Mouse (Mus musculus): ENCODE measurements at regions not wholly inside any gene's neighbourhood (a gene's known extent, or its start where the extent isn't known, plus 50 kb on each side); places are given as distances from the start of the nearest gene placed in this dataset.

DNA sequence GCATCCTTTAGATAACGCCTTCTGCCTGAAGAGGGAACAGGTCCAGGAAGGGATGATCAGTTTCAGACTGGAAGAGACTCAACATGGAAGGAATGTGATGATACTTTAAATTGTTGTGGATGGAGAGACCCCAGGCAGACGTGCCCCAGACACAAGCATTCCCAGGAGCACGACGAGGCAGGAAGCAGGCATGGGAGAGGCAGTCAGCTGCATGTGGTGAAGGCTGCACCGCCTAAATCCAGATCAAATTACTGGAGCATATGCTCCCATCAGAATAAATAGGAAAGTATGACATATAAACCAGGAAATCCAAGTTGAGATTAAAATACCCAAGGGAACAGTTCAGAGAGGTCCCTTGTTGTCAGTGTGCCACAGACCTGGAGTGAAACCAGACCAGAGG lies 467.3 kb downstream of the Pid1 start:
- Histone ChIP-seq H3K9me3 (ENCODE audit: low read length) (no peaks in the 10 kb centered on the region), H3K27me3 (ENCODE audit: insufficient read depth, low read length) (no peaks in the 10 kb centered on the region), H3K36me3 (ENCODE audit: insufficient read depth, low read length) (no peaks in the 10 kb centered on the region), H3K4me1 (replicated peaks; ENCODE audit: low read depth, low read length) (no peaks in the 10 kb centered on the region), H3K4me3 (replicated peaks; ENCODE audit: low read length) (no peak overlapping the region)
- TF ChIP-seq CTCF (conservative IDR thresholded peaks at IDR 0.05; ENCODE audit: low read length) (no peak), POU5F1 (IDR thresholded peaks at IDR 0.05; ENCODE audit: borderline replicate concordance, low read length) (no peak), NANOG (IDR thresholded peaks at IDR 0.05; ENCODE audit: borderline replicate concordance, low read length) (no peak)

DNA sequence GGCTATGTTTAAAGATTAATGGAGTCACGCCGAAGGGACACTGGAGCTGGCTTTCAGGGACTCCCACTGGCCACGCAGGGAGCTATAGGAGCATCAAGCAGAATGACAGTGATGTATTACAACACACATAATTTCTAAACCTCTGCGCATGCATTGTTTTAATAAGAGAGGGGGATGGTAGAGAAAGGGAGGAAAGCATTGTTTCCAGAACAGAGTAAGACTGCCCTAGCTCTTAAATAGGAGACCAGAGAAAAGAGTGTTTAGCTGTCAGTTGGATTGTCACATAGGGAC lies 471.1 kb upstream of the Sphkap start:
- Histone ChIP-seq H3K36me3 (ENCODE audit: insufficient read depth, low read length) (no peaks in the 10 kb centered on the region), H3K4me1 (replicated peaks; ENCODE audit: low read depth, low read length) (no peaks in the 10 kb centered on the region), H3K9me3 (ENCODE audit: low read length) (no peaks in the 10 kb centered on the region), H3K4me3 (replicated peaks; ENCODE audit: low read length) (no peak overlapping the region), H3K27me3 (ENCODE audit: insufficient read depth, low read length) (no peaks in the 10 kb centered on the region)
- TF ChIP-seq CTCF (conservative IDR thresholded peaks at IDR 0.05; ENCODE audit: low read length) (no peak), POU5F1 (IDR thresholded peaks at IDR 0.05; ENCODE audit: borderline replicate concordance, low read length) (no peak), NANOG (IDR thresholded peaks at IDR 0.05; ENCODE audit: borderline replicate concordance, low read length) (no peak)

DNA sequence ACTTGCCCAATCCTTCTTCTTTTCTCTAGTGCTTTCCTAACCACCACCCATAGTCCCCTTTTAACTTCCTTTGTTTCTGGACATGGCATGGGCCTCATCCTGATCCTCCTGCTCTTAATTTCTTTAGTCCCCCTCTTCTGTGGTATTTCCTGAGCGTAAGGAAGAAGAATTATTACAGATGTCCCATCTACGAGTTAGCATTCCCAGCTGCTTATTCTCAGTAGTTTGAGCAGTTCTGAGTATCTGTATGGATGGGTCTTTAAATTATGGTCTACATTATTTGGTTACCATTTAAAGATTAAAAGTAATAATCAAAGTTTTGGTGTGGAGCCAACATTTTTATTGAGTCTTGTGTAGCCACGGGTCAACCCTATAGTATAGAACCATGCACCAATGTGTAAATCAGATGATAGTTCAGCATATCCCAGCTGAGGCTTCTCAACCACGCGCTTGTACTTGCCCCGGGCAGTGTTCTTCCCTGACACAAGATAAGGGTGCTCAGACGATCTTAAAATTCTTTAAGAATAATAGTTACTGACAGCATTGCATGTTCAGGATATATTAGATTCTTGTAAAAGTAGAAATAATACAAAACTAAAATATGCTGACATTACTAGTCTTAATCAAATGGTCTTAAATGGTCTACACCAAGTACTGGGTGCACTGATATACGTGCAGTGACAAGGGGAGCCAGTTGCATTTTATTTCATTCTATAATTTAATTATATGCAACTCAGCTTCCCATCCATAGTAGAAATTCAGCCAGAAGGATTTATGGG lies 470.5 kb upstream of the Sphkap start:
- H3K9me3 ChIP-seq (ENCODE audit: low read length): no peaks in the 10 kb centered on the region
- H3K4me3 ChIP-seq (replicated peaks; ENCODE audit: low read length): no peak overlapping the region
- TF ChIP-seq CTCF (conservative IDR thresholded peaks at IDR 0.05; ENCODE audit: low read length): no peak
- TF ChIP-seq POU5F1 (IDR thresholded peaks at IDR 0.05; ENCODE audit: borderline replicate concordance, low read length): no peak
- TF ChIP-seq NANOG (IDR thresholded peaks at IDR 0.05; ENCODE audit: borderline replicate concordance, low read length): no peak
- H3K4me1 ChIP-seq (replicated peaks; ENCODE audit: low read depth, low read length): no peaks in the 10 kb centered on the region
- no peaks in the 10 kb centered on the region for H3K27me3 ChIP-seq (ENCODE audit: insufficient read depth, low read length)
- H3K36me3 ChIP-seq (ENCODE audit: insufficient read depth, low read length): no peaks in the 10 kb centered on the region

DNA sequence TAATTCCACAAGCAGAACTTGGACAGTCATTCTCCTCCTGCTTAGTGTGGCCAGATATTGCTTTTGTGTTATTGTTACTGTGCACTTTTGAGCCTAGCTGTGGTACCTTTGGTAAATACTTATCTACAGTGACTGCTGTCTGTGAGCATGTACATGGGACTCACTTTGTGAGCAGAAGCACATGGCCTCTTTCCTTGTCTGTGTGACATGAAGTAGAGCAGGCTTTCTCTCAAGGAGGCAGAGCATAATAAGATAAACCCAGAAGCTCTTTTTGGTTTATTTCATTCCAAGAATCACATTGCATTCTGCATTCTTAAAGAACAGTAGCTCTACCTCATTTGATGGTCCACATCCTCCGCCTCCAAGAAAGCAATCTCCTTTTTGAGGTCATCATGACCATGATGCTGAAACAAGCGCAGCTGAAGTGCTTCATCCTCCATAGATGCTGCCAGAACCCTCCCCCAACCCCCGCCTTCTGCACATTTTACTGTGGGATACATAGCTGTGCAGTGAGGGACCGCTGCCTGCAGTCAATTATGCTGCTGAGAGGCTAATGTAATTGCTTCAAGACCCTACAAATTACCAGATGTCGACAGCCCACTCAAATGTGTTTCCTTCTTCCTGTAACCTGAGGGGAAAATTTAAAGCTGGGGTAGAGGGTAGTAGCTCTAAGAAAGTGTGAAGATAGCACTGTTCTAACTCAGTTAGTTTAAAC lies 463.0 kb upstream of the Sphkap start:
- H3K4me1 ChIP-seq (replicated peaks; ENCODE audit: low read depth, low read length): no peaks in the 10 kb centered on the region
- no peak for TF ChIP-seq NANOG (IDR thresholded peaks at IDR 0.05; ENCODE audit: borderline replicate concordance, low read length)
- no peak for TF ChIP-seq POU5F1 (IDR thresholded peaks at IDR 0.05; ENCODE audit: borderline replicate concordance, low read length)
- TF ChIP-seq CTCF (conservative IDR thresholded peaks at IDR 0.05; ENCODE audit: low read length): no peak
- H3K36me3 ChIP-seq (ENCODE audit: insufficient read depth, low read length): no peaks in the 10 kb centered on the region
- H3K9me3 ChIP-seq (ENCODE audit: low read length): no peaks in the 10 kb centered on the region
- no peaks in the 10 kb centered on the region for H3K27me3 ChIP-seq (ENCODE audit: insufficient read depth, low read length)
- no peak overlapping the region for H3K4me3 ChIP-seq (replicated peaks; ENCODE audit: low read length)

DNA sequence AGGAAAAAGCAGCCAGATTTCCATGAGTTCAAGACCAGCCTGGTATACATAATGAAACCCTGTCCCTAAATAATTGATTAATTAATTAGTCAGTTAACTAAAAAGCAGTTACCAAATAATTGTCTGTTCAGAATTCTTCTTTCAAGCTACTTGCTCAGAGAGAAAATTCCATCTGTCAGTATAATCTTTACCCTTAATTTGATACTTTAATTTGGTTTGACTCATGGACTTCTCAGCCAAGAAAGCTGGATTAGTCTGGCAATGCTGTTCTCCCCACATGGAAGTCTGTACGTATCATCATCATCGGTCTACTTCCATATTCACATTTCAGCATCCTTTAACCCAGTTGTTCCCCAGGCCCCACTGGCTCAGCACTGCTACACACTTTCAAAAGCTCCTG lies 461.0 kb upstream of the Sphkap start:
- TF ChIP-seq NANOG (IDR thresholded peaks at IDR 0.05; ENCODE audit: borderline replicate concordance, low read length) (no peak), POU5F1 (IDR thresholded peaks at IDR 0.05; ENCODE audit: borderline replicate concordance, low read length) (no peak)
- Histone ChIP-seq H3K9me3 (ENCODE audit: low read length) (no peaks in the 10 kb centered on the region), H3K36me3 (ENCODE audit: insufficient read depth, low read length) (no peaks in the 10 kb centered on the region), H3K4me1 (replicated peaks; ENCODE audit: low read depth, low read length) (no peaks in the 10 kb centered on the region), H3K27me3 (ENCODE audit: insufficient read depth, low read length) (no peaks in the 10 kb centered on the region), H3K4me3 (replicated peaks; ENCODE audit: low read length) (no peak overlapping the region)

DNA sequence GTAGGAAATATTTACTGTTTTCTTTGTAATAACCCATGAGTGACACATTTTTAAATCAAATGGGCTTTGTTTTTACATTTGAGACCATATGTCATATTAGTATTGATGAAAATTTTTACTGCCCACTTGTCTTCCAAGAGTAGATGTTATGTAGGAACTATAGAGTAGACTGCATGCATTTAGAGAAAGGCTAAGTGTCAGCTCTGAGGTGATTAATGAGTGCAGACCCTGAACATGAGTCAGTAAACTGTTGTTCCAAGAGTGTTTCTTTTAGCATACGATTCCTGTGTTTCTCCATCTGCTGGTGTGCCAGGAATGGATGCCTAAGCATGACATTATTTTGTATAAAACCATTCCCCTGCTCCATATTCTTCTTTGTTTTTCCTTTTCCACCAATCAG lies 454.5 kb upstream of the Sphkap start:
- no peaks in the 10 kb centered on the region for H3K9me3 ChIP-seq (ENCODE audit: low read length)
- no peaks in the 10 kb centered on the region for H3K27me3 ChIP-seq (ENCODE audit: insufficient read depth, low read length)
- H3K36me3 ChIP-seq (ENCODE audit: insufficient read depth, low read length): no peaks in the 10 kb centered on the region
- H3K4me3 ChIP-seq (replicated peaks; ENCODE audit: low read length): no peak overlapping the region
- no peaks in the 10 kb centered on the region for H3K4me1 ChIP-seq (replicated peaks; ENCODE audit: low read depth, low read length)
- TF ChIP-seq CTCF (conservative IDR thresholded peaks at IDR 0.05; ENCODE audit: low read length) (no peak), POU5F1 (IDR thresholded peaks at IDR 0.05; ENCODE audit: borderline replicate concordance, low read length) (no peak), NANOG (IDR thresholded peaks at IDR 0.05; ENCODE audit: borderline replicate concordance, low read length) (no peak)

DNA sequence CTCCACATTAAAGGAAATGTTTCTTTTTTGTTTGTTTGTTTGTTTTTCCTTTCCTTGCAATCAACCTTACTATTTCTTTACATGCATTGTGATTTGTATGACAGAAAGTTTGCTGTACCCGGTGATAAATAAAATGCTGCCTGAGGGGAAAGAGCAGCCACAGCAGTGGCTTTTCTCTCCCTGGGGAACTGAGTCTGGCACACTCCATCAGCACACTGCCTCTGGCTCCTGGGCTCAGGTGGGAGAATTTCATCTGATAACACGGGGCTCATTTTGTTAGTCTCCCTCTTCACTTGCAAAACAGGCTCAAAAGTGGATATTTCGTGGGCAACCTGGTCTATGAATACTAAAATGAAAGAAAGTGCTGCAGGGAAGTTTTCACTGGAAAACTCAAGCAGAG lies 454.1 kb upstream of the Sphkap start:
- Histone ChIP-seq H3K9me3 (ENCODE audit: low read length) (no peaks in the 10 kb centered on the region), H3K27me3 (ENCODE audit: insufficient read depth, low read length) (no peaks in the 10 kb centered on the region), H3K4me3 (replicated peaks; ENCODE audit: low read length) (no peak overlapping the region), H3K36me3 (ENCODE audit: insufficient read depth, low read length) (no peaks in the 10 kb centered on the region), H3K4me1 (replicated peaks; ENCODE audit: low read depth, low read length) (no peaks in the 10 kb centered on the region)
- TF ChIP-seq POU5F1 (IDR thresholded peaks at IDR 0.05; ENCODE audit: borderline replicate concordance, low read length): no peak
- no peak for TF ChIP-seq CTCF (conservative IDR thresholded peaks at IDR 0.05; ENCODE audit: low read length)
- TF ChIP-seq NANOG (IDR thresholded peaks at IDR 0.05; ENCODE audit: borderline replicate concordance, low read length): no peak

- TF ChIP-seq POU5F1 (IDR thresholded peaks at IDR 0.05; ENCODE audit: borderline replicate concordance, low read length) (no peak), NANOG (IDR thresholded peaks at IDR 0.05; ENCODE audit: borderline replicate concordance, low read length) (no peak), CTCF (conservative IDR thresholded peaks at IDR 0.05; ENCODE audit: low read length) (no peak)
- no peaks in the 10 kb centered on the region for H3K27me3 ChIP-seq (ENCODE audit: insufficient read depth, low read length)
- no peaks in the 10 kb centered on the region for H3K36me3 ChIP-seq (ENCODE audit: insufficient read depth, low read length)
- H3K4me3 ChIP-seq (replicated peaks; ENCODE audit: low read length): no peak overlapping the region
- no peaks in the 10 kb centered on the region for H3K4me1 ChIP-seq (replicated peaks; ENCODE audit: low read depth, low read length)
- H3K9me3 ChIP-seq (ENCODE audit: low read length): no peaks in the 10 kb centered on the region
Observed at GRCm38 (mm10) chr1:83859732-83860424, 451.9 kb upstream of the Sphkap start.

Data from E14TG2a.4 (cell line).